Mouse (Mus musculus): ENCODE data around the gene Bank1. TPM values are rescaled to one million over a fixed set of nuclear protein-coding genes. Genes with fewer than 3 reads are reported as not detected.

Gene Bank1
- total and polyA plus RNA-seq, 3 experiments, result not detected

DNA sequence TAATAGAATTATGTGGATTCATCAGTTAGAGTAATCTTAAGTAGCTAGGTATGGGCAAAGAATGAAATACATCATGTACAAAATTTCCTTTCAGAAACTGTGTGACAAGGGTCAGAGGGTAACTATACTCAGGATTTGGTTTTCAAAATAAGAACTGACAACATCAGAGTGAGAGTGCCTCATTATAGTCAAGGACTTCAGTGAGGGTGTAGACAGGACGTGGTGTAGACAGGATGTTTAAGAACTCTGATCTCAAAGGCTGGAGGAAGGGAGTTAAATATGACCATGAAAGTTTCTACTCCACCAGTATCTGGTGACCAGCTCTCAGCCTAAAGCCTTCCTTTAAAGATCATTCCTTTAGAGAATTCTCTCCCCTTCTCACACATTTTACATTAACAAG is 219.4 kb downstream of the Bank1 start:
- H3K36me3 ChIP-seq (ENCODE audit: control insufficient read depth in 1 of 2, insufficient read depth in 2 of 2, low read length in 2 of 2), result no peaks in the 10 kb centered on the region
- no peaks in the 10 kb centered on the region for H3K4me1 ChIP-seq (ENCODE audit: control insufficient read depth in 1 of 2, insufficient read depth in 2 of 2, low read length in 2 of 2)
- TF ChIP-seq BHLHE40 (IDR thresholded peaks at IDR 0.05; ENCODE audit: borderline replicate concordance, low read depth, low read length), result no peak
- TF ChIP-seq ZMIZ1 (IDR thresholded peaks at IDR 0.05; ENCODE audit: low read depth, low read length), result no peak
- TF ChIP-seq ZKSCAN1 (IDR thresholded peaks at IDR 0.05; ENCODE audit: low read depth, low read length), result no peak
- no peak for TF ChIP-seq MAFK (IDR thresholded peaks at IDR 0.05; ENCODE audit: borderline replicate concordance, low read depth, low read length)
- TF ChIP-seq ETS1 (IDR thresholded peaks at IDR 0.05; ENCODE audit: low read depth, low read length), result no peak
- no peak for TF ChIP-seq POLR2A (IDR thresholded peaks at IDR 0.05; ENCODE audit: control insufficient read depth in 1 of 2, insufficient read depth in 1 of 2, low read depth in 1 of 2, low read length in 2 of 2, poor library complexity in 1 of 2)
- no peak for TF ChIP-seq MEF2A (IDR thresholded peaks at IDR 0.05; ENCODE audit: extremely low read depth, insufficient replicate concordance, low read depth, low read length, poor library complexity, severe bottlenecking)
- TF ChIP-seq KAT2A (conservative IDR thresholded peaks at IDR 0.05; ENCODE audit: low read depth, low read length), result no peak
- no peak for TF ChIP-seq USF1 (IDR thresholded peaks at IDR 0.05; ENCODE audit: low read depth, low read length)
- TF ChIP-seq CHD1 (IDR thresholded peaks at IDR 0.05; ENCODE audit: low read depth, low read length), result no peak
- no peak for TF ChIP-seq GABPA (IDR thresholded peaks at IDR 0.05; ENCODE audit: low read depth, low read length)
- TF ChIP-seq POLR2AphosphoS2 (IDR thresholded peaks at IDR 0.05; ENCODE audit: low read length), result no peak
- TF ChIP-seq USF2 (IDR thresholded peaks at IDR 0.05; ENCODE audit: borderline replicate concordance in 1 of 2, insufficient read depth in 1 of 2, low read depth in 1 of 2, low read length in 2 of 2), result no peak
- TF ChIP-seq NRF1 (IDR thresholded peaks at IDR 0.05; ENCODE audit: insufficient read depth, low read depth, low read length, poor library complexity, severe bottlenecking), result no peak
- TF ChIP-seq NELFE (IDR thresholded peaks at IDR 0.05; ENCODE audit: low read depth, low read length), result no peak
- TF ChIP-seq RCOR1 (IDR thresholded peaks at IDR 0.05; ENCODE audit: low read depth, low read length), result no peak
- H3K79me2 ChIP-seq (ENCODE audit: control insufficient read depth, insufficient read depth, low read length, poor library complexity), result no peaks in the 10 kb centered on the region
- H3K27me3 ChIP-seq (ENCODE audit: control insufficient read depth in 1 of 2, insufficient read depth in 2 of 2, low read length in 2 of 2), result no peaks in the 10 kb centered on the region; a peak in 1 of 4 replicates
- no peak for DNase-seq (ENCODE audit: low read depth, low spot score)
- H3K9ac ChIP-seq (ENCODE audit: control insufficient read depth, low read depth, low read length, poor library complexity, severe bottlenecking), result no peak overlapping the region
- no peak overlapping the region for H3K27ac ChIP-seq (ENCODE audit: control insufficient read depth, low read depth, low read length)
- H3K9me3 ChIP-seq (replicated peaks; ENCODE audit: insufficient read depth, low read length), result no peaks in the 10 kb centered on the region
- H3K4me3 ChIP-seq (ENCODE audit: control insufficient read depth in 1 of 2, insufficient read depth in 1 of 2, low read depth in 2 of 2, low read length in 2 of 2), result no peak overlapping the region

DNA sequence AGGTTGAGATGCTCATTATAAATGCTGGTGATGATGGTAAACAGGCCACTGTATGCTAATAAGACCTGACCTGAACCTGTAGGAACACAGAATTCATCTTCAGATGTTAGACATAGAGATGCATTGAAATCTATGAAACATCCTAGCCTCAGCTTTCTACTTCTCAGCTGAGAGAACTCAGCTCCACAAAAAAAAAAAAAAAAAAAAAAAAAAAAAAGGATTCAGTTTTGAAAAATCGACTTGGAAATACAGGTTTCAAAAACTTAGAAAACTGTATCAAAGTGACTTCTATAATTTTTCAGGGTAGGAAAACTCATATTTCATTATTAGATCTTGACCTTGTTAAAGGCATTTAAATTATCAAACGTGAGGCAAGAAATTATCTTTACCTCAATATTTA is 222.5 kb downstream of the Bank1 start:
- Histone ChIP-seq H3K4me1 (ENCODE audit: control insufficient read depth in 1 of 2, insufficient read depth in 2 of 2, low read length in 2 of 2) (no peaks in the 10 kb centered on the region), H3K9ac (ENCODE audit: control insufficient read depth, low read depth, low read length, poor library complexity, severe bottlenecking) (no peak overlapping the region), H3K4me3 (ENCODE audit: control insufficient read depth in 1 of 2, insufficient read depth in 1 of 2, low read depth in 2 of 2, low read length in 2 of 2) (no peak overlapping the region), H3K79me2 (ENCODE audit: control insufficient read depth, insufficient read depth, low read length, poor library complexity) (no peaks in the 10 kb centered on the region), H3K27me3 (ENCODE audit: control insufficient read depth in 1 of 2, insufficient read depth in 2 of 2, low read length in 2 of 2) (no peaks in the 10 kb centered on the region; a peak in 1 of 4 replicates), H3K9me3 (replicated peaks; ENCODE audit: insufficient read depth, low read length) (no peaks in the 10 kb centered on the region), H3K36me3 (ENCODE audit: control insufficient read depth in 1 of 2, insufficient read depth in 2 of 2, low read length in 2 of 2) (no peaks in the 10 kb centered on the region), H3K27ac (ENCODE audit: control insufficient read depth, low read depth, low read length) (no peak overlapping the region)
- TF ChIP-seq SMC3 (IDR thresholded peaks at IDR 0.05; ENCODE audit: low read depth, low read length), result no peak
- no peak for TF ChIP-seq SIN3A (IDR thresholded peaks at IDR 0.05; ENCODE audit: low read length)
- TF ChIP-seq POLR2AphosphoS2 (IDR thresholded peaks at IDR 0.05; ENCODE audit: low read length), result no peak
- TF ChIP-seq MAZ (IDR thresholded peaks at IDR 0.05; ENCODE audit: low read depth, low read length), result no peak
- TF ChIP-seq RAD21 (IDR thresholded peaks at IDR 0.05; ENCODE audit: low read depth, low read length), result no peak
- no peak for TF ChIP-seq MAFK (IDR thresholded peaks at IDR 0.05; ENCODE audit: borderline replicate concordance, low read depth, low read length)
- no peak for TF ChIP-seq ZC3H11A (IDR thresholded peaks at IDR 0.05; ENCODE audit: low read depth, low read length)
- no peak for TF ChIP-seq MYC (IDR thresholded peaks at IDR 0.05; ENCODE audit: low read depth, low read length)
- DNase-seq (ENCODE audit: low read depth, low spot score), result no peak
